Mouse (Mus musculus) CH12.LX (cell line): ENCODE results near the gene Fancd2. TPM values are rescaled to one million over a fixed set of nuclear protein-coding genes. Genes with fewer than 3 reads are reported as not detected.

ENCODE experiments used
- DNase-seq: peaks from one replicate; pipeline ENCODE4 v3.0.0-alpha.2; 2013; ENCODE audit errors: extremely low read depth
- H3K27ac ChIP-seq: 2 replicates; pipeline ENCODE4 v1.5.1; 2012; ENCODE audit warnings: low read depth, mild to moderate bottlenecking, control low read depth, moderate library complexity; ENCODE audit not compliant: insufficient read depth
- H3K27me3 ChIP-seq: replicated peaks from 2 replicates; pipeline ENCODE3; 2012; ENCODE audit warnings: inconsistent platforms
- H3K36me3 ChIP-seq, 2 experiments: replicated peaks in 1 of 2; 2 replicates each; pipeline versions ENCODE3 to v1.6.1; 2012; ENCODE audit warnings: inconsistent platforms in 1 of 2, low read length in 1 of 2, mild to moderate bottlenecking in 1 of 2, mixed read lengths in 1 of 2, moderate library complexity in 1 of 2; ENCODE audit not compliant: control insufficient read depth in 1 of 2, insufficient read depth in 1 of 2
- H3K4me1 ChIP-seq, 2 experiments: 2 replicates each; pipeline ENCODE4 v1.6.1; 2012; ENCODE audit warnings: inconsistent platforms in 1 of 2, moderate library complexity in 1 of 2; ENCODE audit not compliant: insufficient read depth in 2 of 2, control insufficient read depth in 1 of 2
- H3K4me2 ChIP-seq: 2 replicates; pipeline ENCODE4 v1.6.1; 2012; ENCODE audit warnings: low read depth, mild to moderate bottlenecking, control low read depth; ENCODE audit not compliant: poor library complexity, insufficient read depth, severe bottlenecking
- H3K4me3 ChIP-seq, 3 experiments: fragments of 150-350 bp in 1 of 3; sonication (generic) in 1 of 3; replicated peaks in 1 of 3; 2 replicates each; pipeline versions ENCODE3 to v1.5.1; 2011 to 2012; ENCODE audit warnings: low read depth in 2 of 3, low read length in 2 of 3, mild to moderate bottlenecking in 2 of 3, moderate library complexity in 2 of 3, control low read depth in 1 of 3, improper control_type of control experiment in 1 of 3, inconsistent platforms in 1 of 3, mixed read lengths in 1 of 3; ENCODE audit not compliant: poor library complexity in 1 of 3
- H3K79me2 ChIP-seq: replicated peaks from 2 replicates; pipeline ENCODE4 v1.6.1; 2012; ENCODE audit warnings: mild to moderate bottlenecking, moderate library complexity; ENCODE audit not compliant: control insufficient read depth, poor library complexity, insufficient read depth, severe bottlenecking; ENCODE audit errors: extremely low read depth
- H3K9ac ChIP-seq: 2 replicates; pipeline ENCODE4 v1.6.1; 2012; ENCODE audit warnings: low read depth, mild to moderate bottlenecking, control low read depth, moderate library complexity; ENCODE audit not compliant: insufficient read depth
- H3K9me3 ChIP-seq: replicated peaks from 2 replicates; pipeline ENCODE3; 2012; ENCODE audit warnings: low read length, inconsistent platforms, mixed read lengths
- CTCF ChIP-seq, 2 experiments: IDR thresholded peaks in 1 of 2; conservative IDR thresholded peaks in 1 of 2; 2 replicates each; pipeline ENCODE4 v1.5.1; 2011 to 2012; ENCODE audit warnings: low read depth in 2 of 2, low read length in 2 of 2, improper control_type of control experiment in 1 of 2, inconsistent platforms in 1 of 2, mild to moderate bottlenecking in 1 of 2, moderate library complexity in 1 of 2
- GABPA ChIP-seq: IDR thresholded peaks from 2 replicates; pipeline ENCODE4 v1.6.1; 2012; ENCODE audit warnings: low read depth, low read length, improper control_type of control experiment, inconsistent platforms; ENCODE audit not compliant: insufficient replicate concordance
- IRF4 ChIP-seq: IDR thresholded peaks from 2 replicates; pipeline ENCODE4 v1.6.1; 2014; ENCODE audit warnings: low read depth, mild to moderate bottlenecking, inconsistent platforms, low read length, improper control_type of control experiment
- JUN ChIP-seq: IDR thresholded peaks from 2 replicates; pipeline ENCODE4 v1.6.1; 2011; ENCODE audit warnings: low read depth, mild to moderate bottlenecking, low read length, improper control_type of control experiment, moderate library complexity; ENCODE audit not compliant: insufficient read depth
- JUND ChIP-seq: conservative IDR thresholded peaks from 2 replicates; pipeline ENCODE4 v1.6.1; 2011; ENCODE audit warnings: low read depth, low read length, improper control_type of control experiment
- KAT2A ChIP-seq: IDR thresholded peaks from 2 replicates; pipeline ENCODE4 v1.6.1; 2012; ENCODE audit warnings: low read length, improper control_type of control experiment, inconsistent platforms; ENCODE audit not compliant: insufficient replicate concordance
- MAFK ChIP-seq: IDR thresholded peaks from 2 replicates; pipeline ENCODE4 v1.6.1; 2011; ENCODE audit warnings: low read length, improper control_type of control experiment; ENCODE audit not compliant: insufficient replicate concordance
- MYC ChIP-seq: IDR thresholded peaks from 2 replicates; pipeline ENCODE4 v1.6.1; 2011; ENCODE audit warnings: low read depth, mild to moderate bottlenecking, improper control_type of control experiment, low read length
- NELFE ChIP-seq: IDR thresholded peaks from 2 replicates; pipeline ENCODE4 v1.6.1; 2011; ENCODE audit warnings: low read depth, low read length, improper control_type of control experiment
- POLR2AphosphoS2 ChIP-seq: IDR thresholded peaks from 2 replicates; pipeline ENCODE4 v1.6.1; 2011; ENCODE audit warnings: low read depth, low read length, improper control_type of control experiment
- RAD21 ChIP-seq: IDR thresholded peaks from 2 replicates; pipeline ENCODE4 v1.6.1; 2011; ENCODE audit warnings: low read depth, mild to moderate bottlenecking, low read length, improper control_type of control experiment, moderate library complexity
- SMC3 ChIP-seq: IDR thresholded peaks from 2 replicates; pipeline ENCODE4 v1.6.1; 2011; ENCODE audit warnings: low read depth, low read length, improper control_type of control experiment
- USF1 ChIP-seq: IDR thresholded peaks from 2 replicates; pipeline ENCODE4 v1.6.1; 2014; ENCODE audit warnings: low read depth, mild to moderate bottlenecking, inconsistent platforms, low read length, improper control_type of control experiment
- USF2 ChIP-seq: conservative IDR thresholded peaks from 2 replicates; pipeline ENCODE4 v1.6.1; 2011; ENCODE audit warnings: low read depth, low read length, improper control_type of control experiment
- ZC3H11A ChIP-seq: IDR thresholded peaks from 2 replicates; pipeline ENCODE4 v1.6.1; 2012; ENCODE audit warnings: low read depth, mild to moderate bottlenecking, inconsistent platforms, low read length, improper control_type of control experiment
- ZKSCAN1 ChIP-seq: IDR thresholded peaks from 2 replicates; pipeline ENCODE4 v1.6.1; 2012; ENCODE audit warnings: low read depth, inconsistent platforms, low read length, improper control_type of control experiment, borderline replicate concordance
- ZMIZ1 ChIP-seq: IDR thresholded peaks from 2 replicates; pipeline ENCODE4 v1.6.1; 2012; ENCODE audit warnings: low read depth, mild to moderate bottlenecking, inconsistent platforms, low read length, improper control_type of control experiment
- ZNF384 ChIP-seq: IDR thresholded peaks from 2 replicates; pipeline ENCODE4 v1.6.1; 2012; ENCODE audit warnings: low read depth, low read length, improper control_type of control experiment, inconsistent platforms
- dilution Hi-C: fragments of 300-500 bp; cut with MboI; formaldehyde crosslinking; loops from 2 replicates; pipeline ENCODE4 v1.14.3; 2020; ENCODE audit warnings: low sequenced_read_pairs; ENCODE audit not compliant: extremely low pct_unique_long_range_greater_than_20kb, extremely low pct_ligation_motif_present
- in situ Hi-C: fragments of 300-500 bp; cut with MboI; formaldehyde crosslinking; loops from 3 replicates; pipeline ENCODE4 v1.14.3; 2019; ENCODE audit warnings: low sequenced_read_pairs, low pct_ligation_motif_present, low pct_unique_long_range_greater_than_20kb, mixed read lengths
- polyA plus RNA-seq: library from polyadenylated mRNA; unstranded; fragments of >175 nt; gene quantifications from 2 replicates; pipeline ENCODE4 v1.2.1, GENCODE M21; 2012; ENCODE audit warnings: low read depth; ENCODE audit not compliant: insufficient read length
- total RNA-seq, 2 experiments: library from RNA; depleted of rRNA; stranded (reverse); fragments of 300-350 nt in 1 of 2; fragments of >200 nt in 1 of 2; gene quantifications; 2 replicates each; pipeline ENCODE4 v1.2.3; 2012 to 2014

Fancd2 gene
- total and polyA plus RNA-seq, 3 experiments: 25.5 to 32.7 (median 30.2) TPM

DNA sequence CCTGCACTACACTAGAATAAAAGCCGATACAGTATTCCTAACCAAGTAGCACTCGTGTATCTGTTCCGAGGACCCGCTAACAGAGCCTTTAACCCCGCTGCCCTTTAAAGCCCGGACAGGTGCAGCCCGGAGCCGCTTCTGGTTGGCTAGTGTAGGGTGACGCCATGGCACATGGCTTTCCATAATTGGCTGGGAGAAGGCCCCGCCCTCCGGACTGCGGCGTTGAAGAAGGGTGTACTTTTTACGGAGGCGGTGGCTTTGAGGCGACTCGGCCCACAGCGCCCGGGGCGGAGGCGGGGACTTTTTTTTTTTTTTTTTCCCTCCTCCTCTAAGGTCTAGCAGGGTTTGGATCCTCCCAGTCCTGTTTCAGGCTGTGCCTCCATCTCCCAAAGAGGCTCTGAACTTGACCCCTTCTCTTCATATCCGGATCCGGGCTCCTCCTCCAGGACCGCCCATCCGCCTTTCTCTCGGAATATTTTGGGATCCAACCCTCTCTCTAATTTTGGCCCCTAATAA, 48.3 kb upstream of the Fancd2 start, which contains the start of gene Creld1 (continued):
- no peak for TF ChIP-seq MAFK
- TF ChIP-seq MYC: peak; percentile 66; the same call in 1 of the 2 replicates
- peak; percentile 69 for TF ChIP-seq NELFE
- no peak for TF ChIP-seq CTCF (conservative IDR thresholded peaks at IDR 0.05 in 1 of 2, IDR thresholded peaks at IDR 0.05 in 1 of 2; ENCODE audit: low read depth in 2 of 2, low read length in 2 of 2)
- peak; percentile 52; the same call in 1 of the 2 replicates for TF ChIP-seq ZMIZ1
- TF ChIP-seq GABPA: no peak
- no peak for TF ChIP-seq RAD21
- no peak for TF ChIP-seq ZC3H11A

DNA sequence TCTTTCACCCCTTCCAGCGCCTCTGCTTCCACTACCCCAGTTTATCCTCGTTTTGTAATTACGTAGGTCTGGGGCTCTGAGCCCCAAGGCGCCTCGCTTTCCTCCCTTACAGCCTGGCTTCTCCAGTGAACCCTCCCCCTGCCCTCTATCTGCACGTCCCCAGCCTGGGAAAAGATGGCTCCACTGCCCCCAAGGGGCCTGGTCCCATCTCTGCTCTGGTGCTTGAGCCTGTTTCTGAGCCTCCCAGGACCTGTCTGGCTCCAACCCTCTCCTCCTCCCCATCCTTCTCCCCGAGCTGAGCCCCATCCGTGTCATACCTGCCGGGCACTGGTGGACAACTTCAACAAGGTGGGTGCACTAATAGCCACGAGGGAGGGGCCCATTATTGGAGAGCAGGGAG, 47.8 kb upstream of the Fancd2 start:
- H3K4me1 ChIP-seq: peaks cover 15 to 44% of the 10 kb centered on the region in 2 experiments
- DNase-seq: peak; percentile 21
- dilution Hi-C loops (no loop called here), in situ Hi-C loops (no loop called here)
- peak overlapping the region; percentile 58 to 84 (median 67) for H3K4me3 ChIP-seq
- H3K27ac ChIP-seq: no peak overlapping the region
- TF ChIP-seq USF2 (no peak), ZNF384 (no peak), ZKSCAN1 (no peak), USF1 (no peak), SMC3 (no peak), POLR2AphosphoS2 (no peak), JUN (no peak), JUND (no peak), KAT2A (no peak)
- H3K4me2 ChIP-seq: peak overlapping the region; percentile 88
- H3K9ac ChIP-seq: peak overlapping the region; percentile 90
- peaks cover 5% of the 10 kb centered on the region for H3K27me3 ChIP-seq
- H3K9me3 ChIP-seq: peaks cover 2% of the 10 kb centered on the region
- H3K36me3 ChIP-seq: peaks cover 0 to 18% of the 10 kb centered on the region in 2 experiments
- H3K79me2 ChIP-seq: no peaks in the 10 kb centered on the region

DNA sequence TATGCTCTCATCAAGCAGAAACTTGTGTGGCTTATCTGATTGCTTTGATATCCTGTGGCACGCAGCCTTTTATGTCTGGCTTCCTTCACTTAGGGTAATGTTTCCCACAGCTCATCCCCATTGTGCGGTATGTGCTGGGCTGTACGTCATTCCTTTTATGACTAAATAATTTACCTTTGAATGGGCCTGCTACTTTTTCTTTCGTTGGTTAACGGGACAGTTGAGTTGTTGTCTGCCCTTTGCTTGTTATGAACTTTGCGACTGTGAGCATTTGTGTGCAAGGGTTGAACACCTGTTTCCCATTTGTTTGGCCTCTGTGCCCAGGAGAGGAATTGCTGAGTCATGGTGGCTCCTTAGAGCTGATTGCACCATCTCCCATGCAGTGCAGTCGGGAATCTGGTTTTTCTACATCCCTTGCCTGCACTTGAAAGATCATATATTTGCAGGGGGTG, 44.3 kb upstream of the Fancd2 start:
- DNase-seq: peak; percentile 21
- H3K9me3 ChIP-seq: peaks cover 2% of the 10 kb centered on the region
- peaks cover 12 to 44% of the 10 kb centered on the region in 2 experiments for H3K36me3 ChIP-seq
- H3K27me3 ChIP-seq: no peaks in the 10 kb centered on the region
- H3K9ac ChIP-seq: no peak overlapping the region
- peaks cover 14 to 44% of the 10 kb centered on the region in 2 experiments for H3K4me1 ChIP-seq
- no peak overlapping the region for H3K27ac ChIP-seq
- H3K79me2 ChIP-seq: no peaks in the 10 kb centered on the region
- TF ChIP-seq MAFK (peak; percentile 66; the same call in 1 of the 2 replicates), IRF4 (no peak)
- in situ Hi-C loops (no loop called here), dilution Hi-C loops (no loop called here)
- H3K4me2 ChIP-seq: no peak overlapping the region
- H3K4me3 ChIP-seq: no peak overlapping the region
